Mouse (Mus musculus) ES-Bruce4 (cell line): ENCODE measurements around the gene Bicd2. TPM values are rescaled to one million over a fixed set of nuclear protein-coding genes. Genes with fewer than 3 reads are reported as not detected.

Experiments
- H3K27ac ChIP-seq: 2 replicates; pipeline ENCODE4 v1.5.1; 2012; ENCODE audit warnings: low read length, inconsistent platforms; ENCODE audit not compliant: insufficient read depth
- H3K27me3 ChIP-seq: 2 replicates; pipeline ENCODE4 v1.6.1; 2012; ENCODE audit warnings: mild to moderate bottlenecking, low read length, inconsistent platforms; ENCODE audit not compliant: control insufficient read depth, poor library complexity, insufficient read depth, severe bottlenecking
- H3K36me3 ChIP-seq: 2 replicates; pipeline ENCODE4 v1.6.1; 2012; ENCODE audit warnings: inconsistent platforms, mild to moderate bottlenecking, low read length, moderate library complexity; ENCODE audit not compliant: control insufficient read depth, poor library complexity, insufficient read depth, severe bottlenecking
- H3K4me1 ChIP-seq: one replicate; pipeline ENCODE4 v1.8.1; 2011; ENCODE audit warnings: low read length; ENCODE audit not compliant: control insufficient read depth, insufficient read depth
- H3K4me3 ChIP-seq: 2 replicates; pipeline ENCODE4 v1.5.1; 2011; ENCODE audit warnings: low read depth, mild to moderate bottlenecking, low read length
- H3K9ac ChIP-seq: 2 replicates; pipeline ENCODE4 v1.6.1; 2012; ENCODE audit warnings: low read depth, mild to moderate bottlenecking, inconsistent platforms; ENCODE audit not compliant: poor library complexity, severe bottlenecking
- H3K9me3 ChIP-seq: replicated peaks from 2 replicates; pipeline ENCODE4 v1.6.1; 2012; ENCODE audit warnings: mild to moderate bottlenecking, low read length, inconsistent platforms; ENCODE audit not compliant: control insufficient read depth, poor library complexity, insufficient read depth, severe bottlenecking
- CTCF ChIP-seq: IDR thresholded peaks from one replicate; pipeline ENCODE4 v1.8.1; 2011; ENCODE audit warnings: low read depth, low read length
- EP300 ChIP-seq: IDR thresholded peaks from 2 replicates; pipeline ENCODE4 v1.6.1; 2011; ENCODE audit warnings: low read depth, low read length; ENCODE audit not compliant: insufficient read depth
- POLR2A ChIP-seq: IDR thresholded peaks from one replicate; pipeline ENCODE4 v1.8.1; 2011; ENCODE audit warnings: low read length; ENCODE audit not compliant: insufficient read depth
- polyA plus RNA-seq: library from polyadenylated mRNA; stranded (reverse); fragments of >200 nt; gene quantifications from 2 replicates; pipeline ENCODE4 v1.2.4, GENCODE M21; 2011; ENCODE audit warnings: low read depth; ENCODE audit not compliant: missing spikeins, insufficient read depth, insufficient read length

Gene Bicd2
- polyA plus RNA-seq, 1 experiment = 16.1 TPM

GRCm38 (mm10) chr13:49421606-49421917, 80.2 kb downstream of the Bicd2 start:
- no peak overlapping the region for H3K27ac ChIP-seq
- TF ChIP-seq POLR2A (no peak), EP300 (no peak), CTCF (no peak)
- no peaks in the 10 kb centered on the region for H3K36me3 ChIP-seq

GRCm38 (mm10) chr13:49421959-49422358, 80.6 kb downstream of the Bicd2 start:
- H3K27me3 ChIP-seq = no peaks in the 10 kb centered on the region
- H3K9me3 ChIP-seq = no peaks in the 10 kb centered on the region

More at GRCm38 (mm10) chr13:49421606-49421917, 80.2 kb downstream of the Bicd2 start:
- Histone ChIP-seq H3K27me3 (no peaks in the 10 kb centered on the region), H3K4me1 (no peaks in the 10 kb centered on the region), H3K4me3 (peak overlapping the region; percentile 85), H3K9me3 (no peaks in the 10 kb centered on the region), H3K9ac (peak overlapping the region; percentile 67)

GRCm38 (mm10) chr13:49426736-49427135, 85.4 kb downstream of the Bicd2 start:
- no peak overlapping the region for H3K9ac ChIP-seq
- no peaks in the 10 kb centered on the region for H3K36me3 ChIP-seq
- H3K4me3 ChIP-seq = no peak overlapping the region
- H3K27me3 ChIP-seq = no peaks in the 10 kb centered on the region
- no peaks in the 10 kb centered on the region for H3K4me1 ChIP-seq
- H3K27ac ChIP-seq = no peak overlapping the region
- H3K9me3 ChIP-seq = no peaks in the 10 kb centered on the region
- TF ChIP-seq CTCF (no peak), EP300 (no peak), POLR2A (no peak)

More at GRCm38 (mm10) chr13:49421959-49422358, 80.6 kb downstream of the Bicd2 start:
- Histone ChIP-seq H3K36me3 (no peaks in the 10 kb centered on the region), H3K9ac (peak overlapping the region; percentile 67), H3K27ac (no peak overlapping the region), H3K4me3 (peak overlapping the region; percentile 85), H3K4me1 (no peaks in the 10 kb centered on the region)
- no peak for TF ChIP-seq POLR2A
- TF ChIP-seq EP300 = no peak
- TF ChIP-seq CTCF = no peak

- Histone ChIP-seq H3K4me1 (no peaks in the 10 kb centered on the region), H3K36me3 (no peaks in the 10 kb centered on the region), H3K9me3 (no peaks in the 10 kb centered on the region), H3K27me3 (no peaks in the 10 kb centered on the region), H3K9ac (no peak overlapping the region), H3K4me3 (no peak overlapping the region), H3K27ac (no peak overlapping the region)
- TF ChIP-seq CTCF = no peak
- TF ChIP-seq EP300 = no peak
- no peak for TF ChIP-seq POLR2A
These were observed 86.8 kb downstream of the Bicd2 start for GRCm38 (mm10) chr13:49428042-49428675.

- Histone ChIP-seq H3K9ac (no peak overlapping the region), H3K4me1 (no peaks in the 10 kb centered on the region), H3K27ac (no peak overlapping the region), H3K36me3 (no peaks in the 10 kb centered on the region), H3K9me3 (no peaks in the 10 kb centered on the region), H3K27me3 (no peaks in the 10 kb centered on the region), H3K4me3 (no peak overlapping the region)
- TF ChIP-seq EP300 (no peak), POLR2A (no peak)
These were observed 89.1 kb downstream of the Bicd2 start for GRCm38 (mm10) chr13:49430529-49430928.

- no peaks in the 10 kb centered on the region for H3K4me1 ChIP-seq
- H3K9ac ChIP-seq = no peak overlapping the region
- no peaks in the 10 kb centered on the region for H3K27me3 ChIP-seq
- TF ChIP-seq CTCF (no peak), EP300 (no peak), POLR2A (no peak)
- no peak overlapping the region for H3K4me3 ChIP-seq
- no peaks in the 10 kb centered on the region for H3K36me3 ChIP-seq
- H3K27ac ChIP-seq = no peak overlapping the region
- H3K9me3 ChIP-seq = no peaks in the 10 kb centered on the region
These were observed 92.1 kb downstream of the Bicd2 start for GRCm38 (mm10) chr13:49433268-49434029.
